Mouse (Mus musculus) adrenal gland (tissue): ENCODE results near the gene Nup160.

Source experiments
- intact Hi-C: fragments of 180-260 bp; cut with DNase I; formaldehyde crosslinking; loops from one replicate; pipeline ENCODE4 v1.15.1; 2025

Nup160 gene

GRCm38 (mm10) chr2:90660947-90661346 is 16.1 kb upstream of the Nup160 start:
- intact Hi-C loops: no loop called here

- intact Hi-C loops: no loop called here
Observed at GRCm38 (mm10) chr2:90661426-90661825, 15.6 kb upstream of the Nup160 start.

- intact Hi-C loops: no loop called here
Observed at GRCm38 (mm10) chr2:90666591-90667387, 10.2 kb upstream of the Nup160 start.

GRCm38 (mm10) chr2:90667388-90668265 is 9.4 kb upstream of the Nup160 start:
- intact Hi-C loops: no loop called here

GRCm38 (mm10) chr2:90670343-90670742 is 6.7 kb upstream of the Nup160 start:
- intact Hi-C loops: no loop called here

GRCm38 (mm10) chr2:90673339-90673738 is 3.7 kb upstream of the Nup160 start:
- intact Hi-C loops: no loop called here

- intact Hi-C loops: no loop called here
Observed at GRCm38 (mm10) chr2:90674555-90674954, 2.5 kb upstream of the Nup160 start.

- intact Hi-C loops: loop anchor here (5.0 kb wide), 1 partner anchor 203 kb away; no protein-coding TSS in a partner anchor
Observed at GRCm38 (mm10) chr2:90675488-90675887, 1.5 kb upstream of the Nup160 start.

GRCm38 (mm10) chr2:90678256-90679060 is 1.4 kb downstream of the Nup160 start:
- intact Hi-C loops: loop anchor here (5.0 kb wide), 1 partner anchor 206 kb away; no protein-coding TSS in a partner anchor

GRCm38 (mm10) chr2:90679061-90679810 is 2.2 kb downstream of the Nup160 start:
- intact Hi-C loops: loop anchor here (5.0 kb wide), 1 partner anchor 207 kb away; no protein-coding TSS in a partner anchor

GRCm38 (mm10) chr2:90700943-90701342 is 23.9 kb downstream of the Nup160 start:
- intact Hi-C loops: no loop called here

- intact Hi-C loops: no loop called here
Observed at GRCm38 (mm10) chr2:90708548-90708947, 31.5 kb downstream of the Nup160 start.

- intact Hi-C loops: no loop called here
Observed at GRCm38 (mm10) chr2:90715555-90716092, 38.6 kb downstream of the Nup160 start.

- intact Hi-C loops: no loop called here
Observed at GRCm38 (mm10) chr2:90717366-90717765, 40.4 kb downstream of the Nup160 start.

GRCm38 (mm10) chr2:90717948-90718347 is 40.9 kb downstream of the Nup160 start:
- intact Hi-C loops: no loop called here

GRCm38 (mm10) chr2:90726818-90727217 is 49.8 kb downstream of the Nup160 start:
- intact Hi-C loops: no loop called here

GRCm38 (mm10) chr2:90735326-90735725 is 58.3 kb downstream of the Nup160 start:
- intact Hi-C loops: no loop called here

GRCm38 (mm10) chr2:90738801-90739200 is 61.8 kb downstream of the Nup160 start:
- intact Hi-C loops: no loop called here

GRCm38 (mm10) chr2:90739327-90739726 is 62.3 kb downstream of the Nup160 start:
- intact Hi-C loops: no loop called here

- intact Hi-C loops: no loop called here
Observed at GRCm38 (mm10) chr2:90739921-90740320, 62.9 kb downstream of the Nup160 start.
